7 mouse cellular contexts compared by ENCODE assay signal in the genomic region with DNA sequence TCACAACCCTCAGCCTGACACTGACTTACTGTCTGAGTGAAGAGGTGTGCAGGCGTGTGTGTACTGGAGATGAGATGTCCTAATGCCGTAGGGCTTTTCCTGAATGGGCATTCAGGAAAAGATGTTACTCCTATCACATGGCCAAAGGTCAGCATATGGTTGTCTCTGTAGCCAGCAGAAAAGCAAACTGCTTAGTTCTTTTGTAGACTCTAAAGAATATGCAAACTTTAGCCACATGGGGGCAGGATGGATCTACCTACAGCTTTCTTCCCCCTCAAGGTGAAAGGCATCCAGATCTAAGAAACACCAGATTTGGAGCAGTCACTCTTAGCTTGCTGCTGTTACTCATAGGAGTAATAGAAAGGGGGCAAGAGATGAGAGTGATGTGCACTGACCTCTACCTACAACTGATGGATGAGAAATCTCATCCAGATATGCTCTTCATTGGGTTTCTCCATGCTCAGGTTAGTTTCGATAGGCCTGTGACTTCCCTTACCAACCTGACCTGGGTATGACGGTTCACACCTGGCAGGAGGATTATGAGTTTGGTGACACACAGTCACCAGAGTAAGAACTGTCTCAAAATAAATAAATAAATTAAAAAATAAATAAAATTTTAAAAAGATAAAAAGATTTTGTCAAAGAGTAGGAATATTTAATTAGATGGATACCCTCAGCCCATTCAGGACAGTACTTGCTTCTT.
DNase-seq lines count a peak whose midpoint lies in the region; ATAC-seq and TF ChIP-seq lines count a peak whose summit lies in the region.

No protein-coding gene starts in this region.

- TF ChIP-seq POLR2A in liver, adult 2 months (IDR thresholded peaks at IDR 0.05; ENCODE audit: extremely low read depth, insufficient read depth, low read length): no peak
- TF ChIP-seq POLR2A in limb, embryonic 14.5 days (IDR thresholded peaks at IDR 0.05; ENCODE audit: borderline replicate concordance, extremely low read depth, insufficient read depth, insufficient read length): no peak

- no peak for ATAC-seq in liver, embryonic 12.5 days
- ATAC-seq in hematopoietic stem cell, adult 5-6 weeks (replicated peaks in 1 of 2; ENCODE audit: insufficient read depth in 1 of 2, low FRiP score in 2 of 2, low TSS enrichment in 1 of 2, low read depth in 1 of 2, poor library complexity in 2 of 2, severe bottlenecking in 2 of 2): peak; percentile 53 to 62; a peak in 2 of 4 replicates
- no peak for ATAC-seq in limb, embryonic 14.5 days (ENCODE audit: low FRiP score, low read depth)
- peak; percentile 46; the same call in 1 of the 2 replicates for ATAC-seq in neural tube, embryonic 14.5 days (ENCODE audit: low read depth)

- H3K27me3 ChIP-seq in liver, adult 2 months (ENCODE audit: control insufficient read depth, insufficient read depth, low read length): no peaks in the 10 kb centered on the region
- no peaks in the 10 kb centered on the region for H3K27me3 ChIP-seq in liver, embryonic 12.5 days (replicated peaks)
- H3K27me3 ChIP-seq in limb, embryonic 14.5 days (ENCODE audit: control insufficient read depth, insufficient read depth, low read length): no peaks in the 10 kb centered on the region
- no peaks in the 10 kb centered on the region for H3K27me3 ChIP-seq in neural tube, embryonic 14.5 days (ENCODE audit: control insufficient read depth, insufficient read depth, low read length)

- no peak overlapping the region for H3K27ac ChIP-seq in liver, adult 2 months (replicated peaks; ENCODE audit: insufficient read depth, low read depth, low read length)
- H3K27ac ChIP-seq in liver, embryonic 12.5 days: no peak overlapping the region
- no peak overlapping the region for H3K27ac ChIP-seq in limb, embryonic 14.5 days (replicated peaks; ENCODE audit: low read depth, low read length)
- no peak overlapping the region for H3K27ac ChIP-seq in neural tube, embryonic 14.5 days (ENCODE audit: low read depth, low read length)

- 66% methylated on average over 4 of the region's 4 CpGs for WGBS in liver, adult 2 months
- 64% methylated on average over 4 of the region's 4 CpGs for WGBS in liver, embryonic 12.5 days (ENCODE audit: insufficient replicate concordance)
- WGBS in limb, embryonic 14.5 days: 77% methylated on average over 4 of the region's 4 CpGs
- 63% methylated on average over 4 of the region's 4 CpGs for WGBS in neural tube, embryonic 14.5 days

- peak; percentile 39 for DNase-seq in liver, adult 2 months (ENCODE audit: extremely low read depth, low read depth, low spot score)
- DNase-seq in adipocyte (ENCODE audit: low spot score): peak; percentile 84
- DNase-seq in cerebellum, postnatal 14 days: peak; percentile 82 to 85
- DNase-seq in limb, embryonic 14.5 days (ENCODE audit: low spot score): peak; percentile 78

- no peaks in the 10 kb centered on the region for H3K9me3 ChIP-seq in liver, embryonic 12.5 days (replicated peaks)
- no peaks in the 10 kb centered on the region for H3K9me3 ChIP-seq in limb, embryonic 14.5 days (ENCODE audit: control insufficient read depth, low read length)
- no peaks in the 10 kb centered on the region for H3K9me3 ChIP-seq in neural tube, embryonic 14.5 days (ENCODE audit: control insufficient read depth, low read length)

- H3K4me1 ChIP-seq in liver, adult 2 months (ENCODE audit: control insufficient read depth, insufficient read depth, low read length): no peaks in the 10 kb centered on the region; the same call in 1 of the 2 replicates
- no peaks in the 10 kb centered on the region for H3K4me1 ChIP-seq in liver, embryonic 12.5 days
- no peaks in the 10 kb centered on the region for H3K4me1 ChIP-seq in limb, embryonic 14.5 days (ENCODE audit: control insufficient read depth, insufficient read depth, low read length)
- no peaks in the 10 kb centered on the region for H3K4me1 ChIP-seq in neural tube, embryonic 14.5 days (ENCODE audit: control insufficient read depth, insufficient read depth, low read length)

- peak; percentile 22; the same call in 1 of the 2 replicates for TF ChIP-seq CTCF in liver, adult 2 months (IDR thresholded peaks at IDR 0.05; ENCODE audit: low read depth, low read length)

- no peak overlapping the region for H3K4me3 ChIP-seq in liver, adult 2 months (ENCODE audit: insufficient read depth, low read depth, low read length)
- H3K4me3 ChIP-seq in liver, embryonic 12.5 days: no peak overlapping the region
- H3K4me3 ChIP-seq in limb, embryonic 14.5 days (replicated peaks; ENCODE audit: low read length): no peak overlapping the region
- no peak overlapping the region for H3K4me3 ChIP-seq in neural tube, embryonic 14.5 days (ENCODE audit: low read depth, low read length)

- peaks cover 1% of the 10 kb centered on the region; the same call in 1 of the 2 replicates for H3K36me3 ChIP-seq in liver, adult 2 months (ENCODE audit: control insufficient read depth, insufficient read depth, low read length)
- no peaks in the 10 kb centered on the region for H3K36me3 ChIP-seq in liver, embryonic 12.5 days
- H3K36me3 ChIP-seq in limb, embryonic 14.5 days (ENCODE audit: control insufficient read depth, insufficient read depth, low read length): no peaks in the 10 kb centered on the region
- no peaks in the 10 kb centered on the region for H3K36me3 ChIP-seq in neural tube, embryonic 14.5 days (ENCODE audit: control insufficient read depth, insufficient read depth, low read length)

- no peaks in the 10 kb centered on the region for H3K79me2 ChIP-seq in liver, adult 2 months (ENCODE audit: control insufficient read depth, insufficient read depth, low read length)

- no peak overlapping the region for H3K4me2 ChIP-seq in liver, embryonic 12.5 days
- H3K4me2 ChIP-seq in limb, embryonic 14.5 days (replicated peaks; ENCODE audit: low read depth, low read length, severe bottlenecking): no peak overlapping the region
- H3K4me2 ChIP-seq in neural tube, embryonic 14.5 days (ENCODE audit: low read depth, low read length): no peak overlapping the region

- H3K9ac ChIP-seq in liver, adult 2 months (ENCODE audit: low read depth, low read length): no peak overlapping the region
- H3K9ac ChIP-seq in liver, embryonic 12.5 days: no peak overlapping the region
- H3K9ac ChIP-seq in limb, embryonic 14.5 days (ENCODE audit: low read depth, low read length, severe bottlenecking): no peak overlapping the region
- no peak overlapping the region for H3K9ac ChIP-seq in neural tube, embryonic 14.5 days (replicated peaks; ENCODE audit: low read depth, low read length)

Comparison
In these comparisons a context has a peak if more than half of its experiments do, and no peak if none do; other contexts are left out.
1. ATAC-seq: peak in hematopoietic stem cell, adult 5-6 weeks (2 of 2) and neural tube, embryonic 14.5 days (single experiment); none in liver, embryonic 12.5 days (single experiment) and limb, embryonic 14.5 days (single experiment).
2. Peak in every context shown above with its lines, with median percentiles within 50 percentile points of each other: DNase-seq.